Comparison of ENCODE assay signal across 10 mouse cellular contexts in the genomic region with DNA sequence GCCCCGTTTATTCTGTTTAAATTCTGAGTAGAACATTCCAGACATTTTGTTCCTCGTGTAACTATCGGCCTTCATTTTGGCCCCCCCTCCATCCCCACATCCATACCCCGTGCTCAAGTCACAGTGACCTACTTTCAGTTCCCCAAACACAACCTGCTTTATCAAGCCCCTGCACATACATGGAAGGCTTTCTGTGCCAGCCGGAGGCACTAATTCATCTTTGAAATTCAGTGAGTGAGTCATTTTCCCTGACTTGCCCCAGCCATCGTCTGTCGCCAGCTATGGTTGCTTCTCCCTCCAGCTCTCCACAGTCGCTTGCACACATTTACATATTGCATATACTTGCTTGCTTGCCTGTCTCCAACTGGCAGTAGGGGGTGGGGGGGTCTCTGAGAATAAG. TPM values are rescaled to one million over a fixed set of nuclear protein-coding genes. Genes with fewer than 3 reads are reported as not detected.
DNase-seq lines count a peak whose midpoint lies in the region; ATAC-seq lines count a peak whose summit lies in the region.
"Had no signal": no experiment of that assay in that cellular context is flagged by ENCODE, and none has a peak within 500 bp of the region (broad histone marks: within the 10 kb centered on the region; RNA-seq: fewer than 3 reads in every experiment).

No protein-coding gene starts in this region.

- ATAC-seq in monocyte, adult 5-6 weeks (replicated peaks; ENCODE audit: insufficient number of reproducible peaks, low FRiP score, low TSS enrichment, poor library complexity, severe bottlenecking): 0 out of 2 replicates have a peak, but pooled peaks have one; percentile 28
- ATAC-seq: forebrain, embryonic 15.5 days had no signal

- DNase-seq in 3T3-L1 (ENCODE audit: low read depth, low spot score): peak; percentile 50
- DNase-seq in 416B (ENCODE audit: low read depth): peak; percentile 66
- DNase-seq in adrenal gland, postnatal 36 days: peak; percentile 52 to 53
- no peak for DNase-seq in urinary bladder, adult 18-20 months (ENCODE audit: low spot score in 2 of 2)
- DNase-seq in cerebellum, adult 18-20 months: no peak
- no peak for DNase-seq in thymus, postnatal 25 days
- DNase-seq: kidney, postnatal 25 days; midbrain, embryonic 14.5 days had no signal

RNA-seq across cellular contexts. Expression of gene Clspn, which starts 3.6 kb away (rescaled TPM):
- 1 to 10 TPM; 2.9 to 3.5 TPM for total RNA-seq in adrenal gland, postnatal 36 days (2021)
- total RNA-seq in monocyte, adult 5-6 weeks (2017): 1.7 to 15.5 TPM (median 9.2 TPM) in 3 replicates

RNA-seq across cellular contexts. Expression of gene Ago4, which starts 19.8 kb away (rescaled TPM):
- total RNA-seq in adrenal gland, postnatal 36 days (2021): 1 to 10 TPM; 5.2 to 5.8 TPM
- total RNA-seq in monocyte, adult 5-6 weeks (2017): 3.7 to 8.4 TPM (median 5.7 TPM) in 3 replicates

RNA-seq across cellular contexts. Expression of gene 5730409E04Rik, which starts 56.5 kb away (rescaled TPM):
- total RNA-seq in adrenal gland, postnatal 36 days (2021): 10 to 100 TPM; 10.6 to 15.6 TPM
- 2.3 to 6.4 TPM (median 3.7 TPM) in 3 replicates for total RNA-seq in monocyte, adult 5-6 weeks (2017)

Comparison
In these comparisons a context has a peak if more than half of its experiments do, and no peak if none do; other contexts are left out.
1. DNase-seq: peak in 3T3-L1 (single experiment), 416B (single experiment) and adrenal gland, postnatal 36 days (2 of 2); none in urinary bladder, adult 18-20 months (0 of 2), cerebellum, adult 18-20 months (0 of 2) and thymus, postnatal 25 days (single experiment).